Mouse (Mus musculus): ENCODE results near the gene Rnf121. TPM values are rescaled to one million over a fixed set of nuclear protein-coding genes. Genes with fewer than 3 reads are reported as not detected.

Rnf121 gene
- polyA plus RNA-seq, 1 experiment, result not detected

GRCm38 (mm10) chr7:101998194-101998927 lies 66.9 kb downstream of the Rnf121 start:
- 0 out of 2 replicates have a peak overlapping the region, but pooled peaks have one; percentile 17 for H3K27ac ChIP-seq (ENCODE audit: insufficient read depth, low read depth, low read length)
- 37% methylated on average over 14 of the region's 14 CpGs for WGBS
- no peak overlapping the region for H3K4me3 ChIP-seq (ENCODE audit: insufficient read depth, low read depth, low read length)
- peaks cover 34% of the 10 kb centered on the region for H3K4me1 ChIP-seq (ENCODE audit: control insufficient read depth, insufficient read depth, low read length)
- peak; percentile 86 for TF ChIP-seq CTCF (IDR thresholded peaks at IDR 0.05; ENCODE audit: insufficient read depth, low read depth, low read length)
- no peak for TF ChIP-seq POLR2A (IDR thresholded peaks at IDR 0.05; ENCODE audit: insufficient read depth, low read depth, low read length)

GRCm38 (mm10) chr7:101994241-101994640 lies 71.0 kb downstream of the Rnf121 start:
- 88% methylated on average over 3 of the region's 3 CpGs for WGBS

GRCm38 (mm10) chr7:101985081-101985480 lies 80.2 kb downstream of the Rnf121 start:
- Histone ChIP-seq H3K4me3 (ENCODE audit: insufficient read depth, low read depth, low read length) (no peak overlapping the region), H3K4me1 (ENCODE audit: control insufficient read depth, insufficient read depth, low read length) (no peaks in the 10 kb centered on the region; the same call in 1 of the 2 replicates), H3K27ac (ENCODE audit: insufficient read depth, low read depth, low read length) (no peak overlapping the region)
- no peak for TF ChIP-seq POLR2A (IDR thresholded peaks at IDR 0.05; ENCODE audit: insufficient read depth, low read depth, low read length)
- TF ChIP-seq CTCF (IDR thresholded peaks at IDR 0.05; ENCODE audit: insufficient read depth, low read depth, low read length), result no peak
- 99% methylated on average over 3 of the region's 3 CpGs for WGBS

More at GRCm38 (mm10) chr7:101994241-101994640, 71.0 kb downstream of the Rnf121 start:
- Histone ChIP-seq H3K27ac (ENCODE audit: insufficient read depth, low read depth, low read length) (no peak overlapping the region), H3K4me3 (ENCODE audit: insufficient read depth, low read depth, low read length) (no peak overlapping the region), H3K4me1 (ENCODE audit: control insufficient read depth, insufficient read depth, low read length) (peaks cover 11% of the 10 kb centered on the region)
- TF ChIP-seq POLR2A (IDR thresholded peaks at IDR 0.05; ENCODE audit: insufficient read depth, low read depth, low read length) (no peak), CTCF (IDR thresholded peaks at IDR 0.05; ENCODE audit: insufficient read depth, low read depth, low read length) (no peak)

- Histone ChIP-seq H3K27ac (ENCODE audit: insufficient read depth, low read depth, low read length) (no peak overlapping the region), H3K4me3 (ENCODE audit: insufficient read depth, low read depth, low read length) (no peak overlapping the region), H3K4me1 (ENCODE audit: control insufficient read depth, insufficient read depth, low read length) (no peaks in the 10 kb centered on the region; the same call in 1 of the 2 replicates)
- TF ChIP-seq POLR2A (IDR thresholded peaks at IDR 0.05; ENCODE audit: insufficient read depth, low read depth, low read length) (no peak), CTCF (IDR thresholded peaks at IDR 0.05; ENCODE audit: insufficient read depth, low read depth, low read length) (no peak)
- WGBS, result 77% methylated on average over 1 of the region's 1 CpGs
Measured at GRCm38 (mm10) chr7:101982735-101983134, 82.5 kb downstream of the Rnf121 start.

GRCm38 (mm10) chr7:101974505-101974904 lies 90.8 kb downstream of the Rnf121 start:
- H3K4me3 ChIP-seq (ENCODE audit: insufficient read depth, low read depth, low read length), result no peak overlapping the region
- no peak overlapping the region for H3K27ac ChIP-seq (ENCODE audit: insufficient read depth, low read depth, low read length)
- WGBS, result 21% methylated on average over 2 of the region's 2 CpGs
- peaks cover 14% of the 10 kb centered on the region for H3K4me1 ChIP-seq (ENCODE audit: control insufficient read depth, insufficient read depth, low read length)
- no peak for TF ChIP-seq POLR2A (IDR thresholded peaks at IDR 0.05; ENCODE audit: insufficient read depth, low read depth, low read length)
- no peak for TF ChIP-seq CTCF (IDR thresholded peaks at IDR 0.05; ENCODE audit: insufficient read depth, low read depth, low read length)

GRCm38 (mm10) chr7:101973730-101974129 lies 91.5 kb downstream of the Rnf121 start:
- 84% methylated on average over 3 of the region's 3 CpGs for WGBS
- peaks cover 15% of the 10 kb centered on the region for H3K4me1 ChIP-seq (ENCODE audit: control insufficient read depth, insufficient read depth, low read length)
- TF ChIP-seq POLR2A (IDR thresholded peaks at IDR 0.05; ENCODE audit: insufficient read depth, low read depth, low read length) (no peak), CTCF (IDR thresholded peaks at IDR 0.05; ENCODE audit: insufficient read depth, low read depth, low read length) (no peak)
- no peak overlapping the region for H3K27ac ChIP-seq (ENCODE audit: insufficient read depth, low read depth, low read length)
- no peak overlapping the region for H3K4me3 ChIP-seq (ENCODE audit: insufficient read depth, low read depth, low read length)

GRCm38 (mm10) chr7:101971721-101972120 lies 93.5 kb downstream of the Rnf121 start:
- peaks cover 15% of the 10 kb centered on the region for H3K4me1 ChIP-seq (ENCODE audit: control insufficient read depth, insufficient read depth, low read length)
- TF ChIP-seq CTCF (IDR thresholded peaks at IDR 0.05; ENCODE audit: insufficient read depth, low read depth, low read length), result no peak
- no peak for TF ChIP-seq POLR2A (IDR thresholded peaks at IDR 0.05; ENCODE audit: insufficient read depth, low read depth, low read length)
- WGBS, result 9% methylated on average over 2 of the region's 2 CpGs
- H3K27ac ChIP-seq (ENCODE audit: insufficient read depth, low read depth, low read length), result peak overlapping the region; percentile 88
- H3K4me3 ChIP-seq (ENCODE audit: insufficient read depth, low read depth, low read length), result no peak overlapping the region

GRCm38 (mm10) chr7:101970821-101971461 lies 94.3 kb downstream of the Rnf121 start:
- no peak for TF ChIP-seq CTCF (IDR thresholded peaks at IDR 0.05; ENCODE audit: insufficient read depth, low read depth, low read length)
- TF ChIP-seq POLR2A (IDR thresholded peaks at IDR 0.05; ENCODE audit: insufficient read depth, low read depth, low read length), result no peak
- Histone ChIP-seq H3K4me3 (ENCODE audit: insufficient read depth, low read depth, low read length) (peak overlapping the region; percentile 95), H3K27ac (ENCODE audit: insufficient read depth, low read depth, low read length) (peak overlapping the region; percentile 88), H3K4me1 (ENCODE audit: control insufficient read depth, insufficient read depth, low read length) (peaks cover 13% of the 10 kb centered on the region)
- WGBS, result 1% methylated on average over 19 of the region's 19 CpGs

GRCm38 (mm10) chr7:101970429-101970775 lies 94.9 kb downstream of the Rnf121 start:
- TF ChIP-seq POLR2A (IDR thresholded peaks at IDR 0.05; ENCODE audit: insufficient read depth, low read depth, low read length), result no peak
- no peak for TF ChIP-seq CTCF (IDR thresholded peaks at IDR 0.05; ENCODE audit: insufficient read depth, low read depth, low read length)
- Histone ChIP-seq H3K27ac (ENCODE audit: insufficient read depth, low read depth, low read length) (peak overlapping the region; percentile 99), H3K4me3 (ENCODE audit: insufficient read depth, low read depth, low read length) (peak overlapping the region; percentile 95), H3K4me1 (ENCODE audit: control insufficient read depth, insufficient read depth, low read length) (peaks cover 13% of the 10 kb centered on the region)
- 2% methylated on average over 16 of the region's 17 CpGs for WGBS
